Mouse (Mus musculus) midbrain, postnatal 0 days (tissue): ENCODE data around the gene Gm7942. TPM values are rescaled to one million over a fixed set of nuclear protein-coding genes. Genes with fewer than 3 reads are reported as not detected.
"Not testable (repeated sequence)": the region's sequence is repeated elsewhere in the genome, so short reads cannot be mapped to it uniquely, and the experiment has no call there.

Source experiments
- ATAC-seq: fragments of 200-750 bp; cut with Nextera tagmentation; 2 replicates; pipeline ENCODE4 v1.8.0; 2017; ENCODE audit warnings: moderate number of reproducible peaks, mild to moderate bottlenecking, moderate TSS enrichment, moderate library complexity; ENCODE audit not compliant: low FRiP score
- DNase-seq: peaks from one replicate; pipeline ENCODE4 v3.0.0-alpha.2; 2015; ENCODE audit warnings: low spot score
- H3K27ac ChIP-seq: fragments of 300-500 bp; sonication (generic); 2 replicates; pipeline ENCODE4 v1.5.1; 2014; ENCODE audit warnings: low read depth, mild to moderate bottlenecking, low read length, mixed read lengths
- H3K27me3 ChIP-seq: fragments of 300-500 bp; sonication (generic); 2 replicates; pipeline ENCODE4 v1.6.1; 2014; ENCODE audit warnings: low read length, control low read depth, mixed read lengths; ENCODE audit not compliant: insufficient read depth
- H3K36me3 ChIP-seq: fragments of 300-500 bp; sonication (generic); 2 replicates; pipeline ENCODE4 v1.6.1; 2014; ENCODE audit warnings: low read length, control low read depth, mixed read lengths; ENCODE audit not compliant: insufficient read depth
- H3K4me1 ChIP-seq: fragments of 300-500 bp; sonication (generic); 2 replicates; pipeline ENCODE4 v1.6.1; 2014; ENCODE audit warnings: mild to moderate bottlenecking, control low read depth, antibody characterized with exemption, low read length, mixed read lengths; ENCODE audit not compliant: insufficient read depth
- H3K4me2 ChIP-seq: fragments of 300-500 bp; sonication (generic); 2 replicates; pipeline ENCODE4 v1.6.1; 2014; ENCODE audit warnings: low read depth, mild to moderate bottlenecking, low read length, mixed read lengths; ENCODE audit not compliant: poor library complexity, severe bottlenecking
- H3K4me3 ChIP-seq: fragments of 300-500 bp; sonication (generic); 2 replicates; pipeline ENCODE4 v1.5.1; 2014; ENCODE audit warnings: low read depth, mild to moderate bottlenecking, low read length, moderate library complexity
- H3K9ac ChIP-seq: fragments of 300-500 bp; sonication (generic); replicated peaks from 2 replicates; pipeline ENCODE4 v1.6.1; 2014; ENCODE audit warnings: mild to moderate bottlenecking, low read length, moderate library complexity, mixed read lengths; ENCODE audit not compliant: poor library complexity, severe bottlenecking
- H3K9me3 ChIP-seq: fragments of 300-500 bp; sonication (generic); 2 replicates; pipeline ENCODE4 v1.6.1; 2016; ENCODE audit warnings: low read length, control low read depth
- WGBS: fragments of 180-500 bp; shearing (Covaris S2); extraction: QIAGEN DNeasy Blood & Tissue Kit; methylation state at CpG from one replicate; pipeline ENCODE4 v1.1.7; 2014; 5-methylcytosine and 5-hydroxymethylcytosine counted together
- polyA plus RNA-seq: library from polyadenylated mRNA; unstranded; fragments of >200 nt; fragmentation: Nextera tagmentation; extraction: Ambion mirVana; gene quantifications from 2 replicates; pipeline ENCODE4 v1.2.1, GENCODE M21; 2015
- total RNA-seq: library from RNA; depleted of rRNA; stranded (reverse); fragments of >200 nt; gene quantifications from 2 replicates; pipeline ENCODE4 v1.2.3, GENCODE M21; 2014; rRNA removed

Gm7942 gene
- not detected in 2 replicates for total RNA-seq
- not detected in 2 replicates for polyA plus RNA-seq

DNA sequence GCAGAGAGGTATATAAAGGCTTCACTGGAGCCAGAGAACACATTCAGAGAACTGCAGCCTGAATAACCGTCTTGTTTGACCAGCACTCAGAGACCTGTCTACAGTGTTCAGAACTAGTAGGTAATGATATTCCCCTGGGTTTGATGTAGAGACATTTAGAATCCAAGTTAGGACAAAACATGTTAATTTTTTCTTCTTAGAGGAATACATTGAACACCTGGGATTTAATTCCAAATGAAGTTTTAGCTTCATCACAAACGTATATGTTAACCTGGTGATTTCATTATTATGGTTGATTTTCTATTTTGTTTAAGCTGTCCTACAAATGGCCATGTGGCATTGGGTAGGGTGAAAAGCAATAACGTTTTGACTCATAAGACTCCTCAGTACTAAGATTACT, at the start of gene Gm7942:
Gene Gm7942 (plus strand): TSS at position 301 of the 400 bp plus-strand sequence.
- not testable (repeated sequence) for H3K36me3 ChIP-seq, H3K4me2 ChIP-seq, H3K9me3 ChIP-seq, H3K27ac ChIP-seq, H3K4me3 ChIP-seq, ATAC-seq, H3K9ac ChIP-seq, H3K27me3 ChIP-seq, DNase-seq, H3K4me1 ChIP-seq
- no CpG with 5 or more reads among the region's 3 CpGs for WGBS

Other genes starting within 250 kb of the Gm7942 start
- not detected in 2 replicates for gene Gm3183, start 241.5 kb upstream of the Gm7942 start, total RNA-seq
- not detected in 2 replicates for gene Gm3183, start 241.5 kb upstream of the Gm7942 start, polyA plus RNA-seq
- not detected in 2 replicates for gene Gm6367, start 118.3 kb upstream of the Gm7942 start, total RNA-seq
- gene Gm6367, start 118.3 kb upstream of the Gm7942 start, polyA plus RNA-seq: not detected in 2 replicates
- not detected in 2 replicates for gene Gm16513, start 75.7 kb downstream of the Gm7942 start, total RNA-seq
- gene Gm16513, start 75.7 kb downstream of the Gm7942 start, polyA plus RNA-seq: not detected in 2 replicates
- gene Gm10424, start 165.8 kb downstream of the Gm7942 start, total RNA-seq: not detected in 2 replicates
- not detected in 2 replicates for gene Gm10424, start 165.8 kb downstream of the Gm7942 start, polyA plus RNA-seq
- gene Gm3259, start 199.0 kb downstream of the Gm7942 start, total RNA-seq: not detected in 2 replicates
- not detected in 2 replicates for gene Gm3259, start 199.0 kb downstream of the Gm7942 start, polyA plus RNA-seq